Mouse (Mus musculus) cerebellum, postnatal 36 days (tissue): ENCODE measurements around the gene Haghl.

Source experiments
- DNase-seq, 2 experiments: peaks; one replicate each; pipeline ENCODE4 v3.0.0; 2021 to 2022; ENCODE audit warnings: mixed read lengths in 2 of 2

The Haghl gene

GRCm38 (mm10) chr17:25817662-25818061, 32.2 kb upstream of the Haghl start:
- no peak for DNase-seq

GRCm38 (mm10) chr17:25813471-25813870, 28.0 kb upstream of the Haghl start:
- peak; percentile 69 to 70 for DNase-seq

- DNase-seq: peak in 1 of 2 experiments; percentile 10
Observed at GRCm38 (mm10) chr17:25810890-25811289, 25.4 kb upstream of the Haghl start.

GRCm38 (mm10) chr17:25809606-25810340, 24.3 kb upstream of the Haghl start:
- DNase-seq: peak; percentile 68 to 77

GRCm38 (mm10) chr17:25808789-25809605, 23.5 kb upstream of the Haghl start, which contains the start of gene Fbxl16:
Gene Fbxl16 (plus strand): TSS chr17:25809085.
- DNase-seq: peak; percentile 94 to 97

GRCm38 (mm10) chr17:25808028-25808427, 22.6 kb upstream of the Haghl start:
- DNase-seq: peak in 1 of 2 experiments; percentile 10

- peak in 1 of 2 experiments; percentile 9 for DNase-seq
Observed at GRCm38 (mm10) chr17:25807452-25807851, 22.0 kb upstream of the Haghl start.

- DNase-seq: peak in 1 of 2 experiments; percentile 1
Observed at GRCm38 (mm10) chr17:25806507-25806906, 21.0 kb upstream of the Haghl start.

GRCm38 (mm10) chr17:25802825-25803517, 17.5 kb upstream of the Haghl start:
- DNase-seq: peak in 1 of 2 experiments; percentile 36

GRCm38 (mm10) chr17:25801029-25801428, 15.6 kb upstream of the Haghl start:
- DNase-seq: peak; percentile 64 to 77

- DNase-seq: peak in 1 of 2 experiments; percentile 67
Observed at GRCm38 (mm10) chr17:25796951-25797369, 11.5 kb upstream of the Haghl start, which contains the start of gene Metrn. Gene Metrn (minus strand): TSS chr17:25797136.

- no peak for DNase-seq
Observed at GRCm38 (mm10) chr17:25796211-25796771, 10.8 kb upstream of the Haghl start.

- no peak for DNase-seq
Observed at GRCm38 (mm10) chr17:25795609-25796092, 10.2 kb upstream of the Haghl start, which contains the start of gene AC134908.4. Gene AC134908.4 (minus strand): TSS chr17:25795659.

GRCm38 (mm10) chr17:25794998-25795397, 9.5 kb upstream of the Haghl start:
- peak in 1 of 2 experiments; percentile 11 for DNase-seq

GRCm38 (mm10) chr17:25794197-25794596, 8.7 kb upstream of the Haghl start:
- DNase-seq: peak in 1 of 2 experiments; percentile 19

GRCm38 (mm10) chr17:25792615-25793014, 7.1 kb upstream of the Haghl start, which contains the start of gene Fam173a:
Gene Fam173a (minus strand): TSS chr17:25792901.
- DNase-seq: peak; percentile 53 to 57

- DNase-seq: peak; percentile 86 to 90
Observed at GRCm38 (mm10) chr17:25791843-25792527, 6.5 kb upstream of the Haghl start.

- DNase-seq: no peak
Observed at GRCm38 (mm10) chr17:25791320-25791842, 5.9 kb upstream of the Haghl start.

GRCm38 (mm10) chr17:25786781-25787504, 1.5 kb upstream of the Haghl start:
- no peak for DNase-seq

GRCm38 (mm10) chr17:25786280-25786679, 807 bp upstream of the Haghl start, which contains the start of gene Ccdc78:
Gene Ccdc78 (plus strand): TSS chr17:25786580.
- no peak for DNase-seq
